Mouse (Mus musculus) lung, embryonic 15.5 days (tissue): ENCODE measurements at regions not wholly inside any gene's neighbourhood (a gene's known extent, or its start where the extent isn't known, plus 50 kb on each side); places are given as distances from the start of the nearest gene placed in this dataset.

ENCODE experiments used
- ATAC-seq: fragments of 200-750 bp; cut with Nextera tagmentation; 2 replicates; pipeline ENCODE4 v1.8.0; 2017; ENCODE audit warnings: moderate number of reproducible peaks, borderline replicate concordance; ENCODE audit not compliant: low FRiP score, low TSS enrichment; ENCODE audit errors: extremely low read depth
- H3K27ac ChIP-seq: fragments of 300-500 bp; sonication (generic); 2 replicates; pipeline ENCODE4 v1.5.1; 2015; ENCODE audit warnings: moderate library complexity, mild to moderate bottlenecking, inconsistent platforms
- H3K27me3 ChIP-seq: fragments of 300-500 bp; sonication (generic); 2 replicates; pipeline ENCODE4 v1.6.1; 2015; ENCODE audit warnings: inconsistent platforms
- H3K36me3 ChIP-seq: fragments of 300-500 bp; sonication (generic); 2 replicates; pipeline ENCODE4 v1.6.1; 2015; ENCODE audit warnings: inconsistent platforms
- H3K4me1 ChIP-seq: fragments of 300-500 bp; sonication (generic); 2 replicates; pipeline ENCODE4 v1.6.1; 2015; ENCODE audit warnings: inconsistent platforms
- H3K4me2 ChIP-seq: fragments of 300-500 bp; sonication (generic); 2 replicates; pipeline ENCODE4 v1.6.1; 2015; ENCODE audit warnings: inconsistent platforms, mild to moderate bottlenecking, moderate library complexity
- H3K4me3 ChIP-seq: fragments of 300-500 bp; sonication (generic); 2 replicates; pipeline ENCODE4 v1.5.1; 2015; ENCODE audit warnings: mild to moderate bottlenecking, inconsistent platforms
- H3K9ac ChIP-seq: fragments of 300-500 bp; sonication (generic); 2 replicates; pipeline ENCODE4 v1.6.1; 2015; ENCODE audit warnings: inconsistent platforms
- H3K9me3 ChIP-seq: fragments of 300-500 bp; sonication (generic); 2 replicates; pipeline ENCODE4 v1.6.1; 2016; ENCODE audit warnings: inconsistent platforms
- WGBS: fragments of 180-500 bp; shearing (Covaris S2); methylation state at CpG from one replicate; pipeline ENCODE4 v1.1.7; 2015; 5-methylcytosine and 5-hydroxymethylcytosine counted together

DNA sequence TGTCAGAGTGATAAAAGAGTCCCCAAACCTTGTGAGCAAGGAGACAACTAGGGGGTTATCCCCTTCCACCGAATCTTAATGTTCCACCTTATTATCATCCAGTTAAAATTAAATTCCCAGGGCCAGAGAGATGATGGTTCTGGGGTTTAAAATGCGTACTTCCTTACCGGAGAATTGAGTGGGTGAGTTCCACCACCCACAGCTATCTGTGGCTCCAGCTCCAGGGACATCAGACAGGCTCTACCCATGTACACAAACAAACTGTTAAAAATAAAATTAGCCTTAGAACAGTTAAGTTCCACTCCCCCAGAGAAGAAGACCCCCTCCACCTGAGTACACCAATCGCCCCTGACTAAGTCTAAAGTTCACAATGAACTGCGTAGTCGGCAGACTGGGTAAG, 52.0 kb upstream of the Mgat5 start:
- H3K4me2 ChIP-seq, result no peak overlapping the region
- H3K4me1 ChIP-seq, result no peaks in the 10 kb centered on the region
- no peak for ATAC-seq
- no peaks in the 10 kb centered on the region for H3K27me3 ChIP-seq
- no peak overlapping the region for H3K4me3 ChIP-seq
- no peak overlapping the region for H3K9ac ChIP-seq
- no peaks in the 10 kb centered on the region for H3K36me3 ChIP-seq
- 71% methylated on average over 6 of the region's 6 CpGs for WGBS
- no peaks in the 10 kb centered on the region for H3K9me3 ChIP-seq
- no peak overlapping the region for H3K27ac ChIP-seq

DNA sequence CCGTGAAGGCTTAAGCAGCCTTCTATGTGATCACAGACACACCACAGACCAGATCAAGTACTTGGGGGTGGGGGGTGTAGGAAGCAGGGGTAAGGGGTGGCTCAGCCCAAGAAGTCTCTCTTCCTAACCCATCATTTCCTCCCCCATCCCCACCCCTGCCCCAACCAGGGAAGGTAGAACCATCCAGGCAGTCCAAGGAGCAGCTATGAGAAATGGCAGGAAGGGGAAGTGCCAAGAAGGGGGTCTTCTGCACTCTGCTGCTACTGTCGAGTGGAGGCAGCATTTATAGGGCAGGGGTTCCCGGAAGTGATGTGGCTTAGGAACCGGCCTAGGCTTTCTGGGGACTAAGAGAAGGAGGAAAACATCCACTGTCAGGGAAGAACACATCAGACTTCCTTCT, 69.3 kb upstream of the Mgat5 start:
- whole genome bisulfite sequencing, result 71% methylated on average over 4 of the region's 4 CpGs
- ATAC-seq, result no peak
- Histone ChIP-seq H3K9ac (no peak overlapping the region), H3K4me2 (no peak overlapping the region), H3K4me1 (no peaks in the 10 kb centered on the region), H3K27me3 (no peaks in the 10 kb centered on the region), H3K9me3 (no peaks in the 10 kb centered on the region), H3K36me3 (no peaks in the 10 kb centered on the region), H3K27ac (no peak overlapping the region), H3K4me3 (no peak overlapping the region)

DNA sequence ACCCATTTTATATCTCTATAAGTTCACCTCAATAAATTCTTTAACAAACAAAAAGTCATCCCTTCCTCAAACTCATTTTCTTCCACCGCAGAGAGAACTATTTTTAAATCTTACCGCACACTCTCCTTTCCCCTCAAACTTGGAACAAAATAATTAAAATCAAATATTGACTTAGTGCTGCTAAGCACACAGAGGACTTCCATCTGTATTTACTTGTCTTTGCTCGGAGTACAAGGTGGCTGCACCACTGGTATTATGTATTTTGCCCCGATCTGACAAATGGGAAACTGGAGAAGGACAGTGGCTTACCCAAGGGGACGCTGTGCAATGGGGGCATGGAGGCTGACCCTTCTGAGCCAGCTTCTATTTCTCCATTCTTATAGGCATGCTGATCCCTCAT, 72.9 kb upstream of the Mgat5 start:
- no peak overlapping the region for H3K9ac ChIP-seq
- no peak overlapping the region for H3K27ac ChIP-seq
- no peaks in the 10 kb centered on the region for H3K27me3 ChIP-seq
- 52% methylated on average over 5 of the region's 5 CpGs for WGBS
- no peaks in the 10 kb centered on the region for H3K4me1 ChIP-seq
- no peaks in the 10 kb centered on the region for H3K9me3 ChIP-seq
- no peak for ATAC-seq
- H3K4me2 ChIP-seq, result no peak overlapping the region
- H3K4me3 ChIP-seq, result no peak overlapping the region
- H3K36me3 ChIP-seq, result no peaks in the 10 kb centered on the region

DNA sequence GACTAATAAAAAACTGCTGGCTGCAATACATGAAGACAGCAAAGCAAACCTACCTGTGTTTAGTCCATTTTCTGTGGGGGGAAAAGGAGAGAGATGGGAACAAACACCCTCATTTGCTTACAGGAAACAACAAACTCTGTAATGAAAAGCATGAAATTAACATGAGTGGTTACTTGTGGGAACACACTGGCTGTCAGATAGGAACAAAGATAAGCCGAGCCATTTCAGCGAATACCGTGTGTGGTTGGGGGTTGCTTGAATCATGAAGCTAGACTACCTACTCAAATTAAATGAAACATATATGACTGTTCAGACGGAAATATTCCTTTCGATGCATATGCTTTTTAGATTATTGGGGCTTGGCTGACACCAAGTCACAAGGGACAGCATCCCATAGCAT, 80.0 kb upstream of the Mgat5 start:
- Histone ChIP-seq H3K9ac (no peak overlapping the region), H3K27ac (no peak overlapping the region), H3K36me3 (no peaks in the 10 kb centered on the region), H3K4me2 (no peak overlapping the region), H3K4me1 (no peaks in the 10 kb centered on the region), H3K9me3 (no peaks in the 10 kb centered on the region), H3K27me3 (no peaks in the 10 kb centered on the region), H3K4me3 (no peak overlapping the region)
- 85% methylated on average over 5 of the region's 5 CpGs for WGBS
- ATAC-seq, result no peak

DNA sequence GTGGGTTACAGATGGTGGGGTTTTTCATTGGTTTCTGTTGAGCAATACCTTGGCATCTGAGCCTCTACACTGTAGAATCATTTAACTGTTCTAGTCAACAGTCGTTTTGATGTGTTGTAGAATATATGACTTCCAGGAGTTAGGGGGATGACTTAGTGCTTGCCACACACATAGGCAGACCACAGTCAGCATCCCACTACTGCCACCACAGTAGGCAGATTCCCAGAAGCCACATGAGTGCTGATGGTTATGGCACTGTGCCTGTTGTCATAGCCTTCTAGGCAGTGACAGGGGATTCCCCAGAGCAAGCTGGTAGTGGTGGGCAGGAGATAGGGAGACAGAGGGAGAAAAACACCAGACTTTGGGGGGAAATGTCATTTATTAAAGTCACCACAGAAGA, 86.8 kb upstream of the Mgat5 start:
- H3K27me3 ChIP-seq, result no peaks in the 10 kb centered on the region

DNA sequence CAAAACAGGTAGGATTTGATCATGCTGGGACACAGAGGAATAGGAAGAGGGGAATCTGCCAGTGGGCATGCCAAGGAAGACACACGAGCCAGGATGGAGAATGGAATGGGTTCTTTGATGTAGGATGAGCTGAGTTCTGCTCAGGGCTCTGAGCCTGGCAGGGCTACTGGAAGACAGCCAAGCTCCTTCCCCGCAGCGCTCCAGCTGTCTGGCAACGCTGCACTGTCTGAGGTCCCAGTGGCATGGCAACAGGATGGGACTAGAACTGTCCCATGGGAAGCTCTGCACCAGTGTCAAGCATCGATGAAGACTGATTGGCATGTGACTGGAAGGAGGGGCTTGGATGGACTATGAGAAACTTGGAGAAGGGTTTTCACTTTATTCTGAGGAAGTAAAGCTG, 97.3 kb upstream of the Mgat5 start:
- H3K4me1 ChIP-seq, result no peaks in the 10 kb centered on the region
- H3K36me3 ChIP-seq, result no peaks in the 10 kb centered on the region
- H3K9ac ChIP-seq, result no peak overlapping the region
- no peak for ATAC-seq
- no peaks in the 10 kb centered on the region for H3K27me3 ChIP-seq
- H3K4me3 ChIP-seq, result no peak overlapping the region
- H3K4me2 ChIP-seq, result no peak overlapping the region
- WGBS, result 51% methylated on average over 5 of the region's 5 CpGs
- no peaks in the 10 kb centered on the region for H3K9me3 ChIP-seq
- H3K27ac ChIP-seq, result no peak overlapping the region

More for the DNA sequence above, 86.8 kb upstream of the Mgat5 start:
- Histone ChIP-seq H3K9me3 (no peaks in the 10 kb centered on the region), H3K4me2 (no peak overlapping the region), H3K27ac (no peak overlapping the region), H3K4me3 (no peak overlapping the region), H3K9ac (no peak overlapping the region), H3K36me3 (no peaks in the 10 kb centered on the region), H3K4me1 (no peaks in the 10 kb centered on the region)
- WGBS, result 81% methylated on average over 1 of the region's 1 CpGs
- no peak for ATAC-seq

DNA sequence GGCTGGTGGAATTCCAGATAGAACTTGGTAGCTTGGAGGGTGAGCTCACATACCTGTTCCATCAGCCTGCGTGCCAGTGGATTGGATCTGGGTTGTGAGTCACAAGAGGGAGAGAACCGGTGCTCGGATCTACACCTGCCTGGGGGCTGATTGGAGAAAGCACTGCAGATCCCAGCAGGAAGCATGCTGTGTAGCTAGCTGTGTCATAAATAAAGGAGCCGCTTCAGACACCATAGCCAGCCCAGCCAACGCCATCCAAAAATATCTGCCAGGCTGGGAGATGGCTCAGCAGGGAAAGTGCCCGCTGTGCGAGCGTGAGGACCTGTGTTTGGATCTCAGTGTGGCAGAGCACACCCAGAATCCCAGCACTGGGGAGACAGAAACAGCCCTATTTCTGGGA, 99.0 kb upstream of the Mgat5 start:
- Histone ChIP-seq H3K4me2 (no peak overlapping the region), H3K36me3 (no peaks in the 10 kb centered on the region), H3K27me3 (no peaks in the 10 kb centered on the region), H3K9ac (no peak overlapping the region), H3K4me3 (no peak overlapping the region), H3K4me1 (no peaks in the 10 kb centered on the region), H3K27ac (no peak overlapping the region), H3K9me3 (no peaks in the 10 kb centered on the region; the same call in 1 of the 2 replicates)
- WGBS, result 83% methylated on average over 8 of the region's 8 CpGs
- no peak for ATAC-seq

DNA sequence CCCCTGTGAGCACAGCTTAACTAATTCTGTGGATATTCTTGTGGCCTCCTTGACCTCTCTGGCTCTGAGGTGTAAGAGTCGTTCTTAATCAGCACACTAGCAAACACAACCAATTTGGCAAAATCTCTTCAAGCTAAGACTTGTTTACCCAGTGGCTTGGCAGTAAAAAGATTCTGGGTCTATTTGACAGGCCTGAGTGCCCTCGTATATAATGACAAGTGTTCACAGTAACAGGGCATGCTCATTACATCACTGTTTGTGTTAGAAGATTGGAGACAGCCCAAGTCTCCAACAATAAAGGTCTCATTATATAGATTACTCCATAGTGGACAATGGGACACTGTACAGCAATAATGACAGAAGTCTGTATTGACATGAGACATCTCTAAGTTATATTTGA, 101.2 kb upstream of the Mgat5 start:
- H3K27me3 ChIP-seq, result no peaks in the 10 kb centered on the region
- no peak overlapping the region for H3K9ac ChIP-seq
- no peak overlapping the region for H3K27ac ChIP-seq
- no peak for ATAC-seq
- H3K9me3 ChIP-seq, result no peaks in the 10 kb centered on the region; the same call in 1 of the 2 replicates
- no peak overlapping the region for H3K4me2 ChIP-seq
- H3K36me3 ChIP-seq, result no peaks in the 10 kb centered on the region
- H3K4me3 ChIP-seq, result no peak overlapping the region
- H3K4me1 ChIP-seq, result no peaks in the 10 kb centered on the region
- WGBS, result 17% methylated on average over 2 of the region's 2 CpGs

DNA sequence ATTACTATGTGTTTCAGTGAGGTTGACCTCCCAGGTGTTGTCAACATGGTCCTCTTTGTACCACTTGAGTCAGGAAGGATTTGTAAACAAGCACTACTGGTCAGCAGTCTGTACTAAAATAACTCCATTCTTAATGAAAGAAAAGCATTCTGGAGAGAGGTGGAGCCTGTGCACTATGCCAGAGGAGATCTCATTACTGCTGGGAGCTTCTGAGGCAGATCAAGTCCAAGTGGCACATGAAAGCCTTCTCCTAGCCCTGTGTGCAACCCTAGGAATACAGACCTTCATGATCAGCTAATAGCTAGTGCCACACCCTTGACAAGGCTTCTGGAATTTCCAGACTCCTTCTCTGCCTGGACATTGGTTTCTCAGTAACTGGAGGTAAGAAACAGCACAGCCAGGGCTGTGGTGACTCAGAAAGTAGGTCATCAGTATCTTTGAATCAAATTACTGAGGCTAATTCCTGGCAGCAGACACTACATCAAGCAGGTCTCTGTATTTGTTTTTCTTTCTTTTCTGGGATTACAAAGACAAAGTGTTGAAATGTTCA, 105.9 kb upstream of the Mgat5 start:
- no peak overlapping the region for H3K4me3 ChIP-seq
- no peak overlapping the region for H3K27ac ChIP-seq
- no peaks in the 10 kb centered on the region for H3K36me3 ChIP-seq
- no peaks in the 10 kb centered on the region for H3K4me1 ChIP-seq
- H3K9me3 ChIP-seq, result no peaks in the 10 kb centered on the region; the same call in 1 of the 2 replicates
- no peak overlapping the region for H3K9ac ChIP-seq
- no peak for ATAC-seq
- H3K27me3 ChIP-seq, result no peaks in the 10 kb centered on the region
- H3K4me2 ChIP-seq, result no peak overlapping the region

DNA sequence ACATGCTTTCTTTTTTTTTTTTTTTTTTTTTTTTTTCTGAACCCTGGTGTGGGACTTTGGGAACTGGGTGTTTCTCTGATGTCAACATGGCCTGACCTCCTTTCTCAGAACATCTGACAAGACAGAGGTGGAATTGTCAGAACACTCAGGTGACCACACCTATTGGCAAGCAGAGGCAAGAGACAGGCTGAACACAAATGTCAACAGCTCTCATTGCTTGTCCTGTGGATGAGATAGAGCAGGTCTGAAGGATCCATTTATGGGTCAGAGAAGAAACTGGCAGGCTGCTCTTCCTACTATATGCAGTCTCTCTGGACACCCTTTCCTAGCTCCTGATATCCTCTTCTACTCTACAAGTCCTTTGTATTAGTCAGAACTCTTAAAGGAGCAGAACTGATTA, 117.2 kb upstream of the Mgat5 start:
- no peaks in the 10 kb centered on the region for H3K4me1 ChIP-seq
- ATAC-seq, result no peak
- no peak overlapping the region for H3K27ac ChIP-seq
- H3K9ac ChIP-seq, result no peak overlapping the region
- no peaks in the 10 kb centered on the region for H3K36me3 ChIP-seq
- H3K27me3 ChIP-seq, result no peaks in the 10 kb centered on the region
- no peak overlapping the region for H3K4me3 ChIP-seq
- H3K9me3 ChIP-seq, result no peaks in the 10 kb centered on the region
- H3K4me2 ChIP-seq, result no peak overlapping the region

DNA sequence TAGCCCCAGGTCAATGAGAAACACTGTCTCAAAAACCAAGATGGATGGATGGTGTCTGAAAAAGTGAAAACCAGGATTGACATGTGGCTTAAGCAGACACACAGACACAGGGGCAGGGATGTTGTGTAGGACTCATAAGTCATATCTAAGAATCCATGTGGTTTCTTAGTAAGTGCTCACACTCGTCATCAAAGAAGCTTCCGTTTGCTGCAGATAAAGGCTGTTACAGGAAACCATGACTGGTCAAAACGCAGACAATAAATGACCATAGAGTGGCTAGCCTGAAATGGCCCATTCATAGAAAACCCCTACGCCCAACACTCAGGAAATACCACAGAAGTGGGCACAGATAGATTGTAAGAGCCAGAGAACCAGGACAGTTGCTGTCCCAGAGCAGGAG, 118.8 kb upstream of the Mgat5 start:
- 67% methylated on average over 4 of the region's 4 CpGs for WGBS
- H3K27me3 ChIP-seq, result no peaks in the 10 kb centered on the region
- no peak overlapping the region for H3K4me3 ChIP-seq
- H3K27ac ChIP-seq, result no peak overlapping the region
- no peak overlapping the region for H3K9ac ChIP-seq
- no peaks in the 10 kb centered on the region for H3K9me3 ChIP-seq
- no peak overlapping the region for H3K4me2 ChIP-seq
- H3K36me3 ChIP-seq, result no peaks in the 10 kb centered on the region
- ATAC-seq, result no peak
- no peaks in the 10 kb centered on the region for H3K4me1 ChIP-seq

DNA sequence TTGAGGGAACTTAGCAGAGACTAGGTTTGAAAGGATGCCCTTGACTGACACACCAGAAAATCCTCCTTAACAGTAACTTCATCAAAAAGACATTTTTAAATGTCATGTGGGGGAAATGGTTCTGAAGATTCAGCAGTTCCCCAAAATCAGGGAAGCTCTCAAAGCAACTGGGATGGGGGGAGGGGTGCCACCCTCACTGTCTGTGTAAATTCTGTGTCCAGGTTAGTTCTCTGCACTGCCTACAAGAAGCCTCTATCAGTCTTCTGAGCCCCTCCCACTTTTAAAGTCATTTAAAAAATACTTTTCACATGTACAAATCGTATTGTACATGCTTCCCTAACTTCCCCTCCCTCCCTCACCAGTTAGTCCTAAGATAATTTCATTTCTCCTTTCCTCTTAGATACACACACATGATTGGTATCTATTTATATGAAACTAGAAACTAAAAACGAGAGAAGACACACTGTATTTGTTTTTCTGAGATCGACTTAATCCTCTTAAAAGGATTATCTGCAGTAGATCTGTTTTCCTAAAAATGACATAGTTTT, 121.0 kb upstream of the Mgat5 start:
- H3K4me1 ChIP-seq, result no peaks in the 10 kb centered on the region
- WGBS, result 39% methylated on average over 3 of the region's 3 CpGs
- ATAC-seq, result no peak
- no peaks in the 10 kb centered on the region for H3K36me3 ChIP-seq
- no peak overlapping the region for H3K4me2 ChIP-seq
- no peaks in the 10 kb centered on the region for H3K9me3 ChIP-seq
- no peak overlapping the region for H3K4me3 ChIP-seq
- no peak overlapping the region for H3K27ac ChIP-seq
- no peaks in the 10 kb centered on the region for H3K27me3 ChIP-seq
- H3K9ac ChIP-seq, result no peak overlapping the region

DNA sequence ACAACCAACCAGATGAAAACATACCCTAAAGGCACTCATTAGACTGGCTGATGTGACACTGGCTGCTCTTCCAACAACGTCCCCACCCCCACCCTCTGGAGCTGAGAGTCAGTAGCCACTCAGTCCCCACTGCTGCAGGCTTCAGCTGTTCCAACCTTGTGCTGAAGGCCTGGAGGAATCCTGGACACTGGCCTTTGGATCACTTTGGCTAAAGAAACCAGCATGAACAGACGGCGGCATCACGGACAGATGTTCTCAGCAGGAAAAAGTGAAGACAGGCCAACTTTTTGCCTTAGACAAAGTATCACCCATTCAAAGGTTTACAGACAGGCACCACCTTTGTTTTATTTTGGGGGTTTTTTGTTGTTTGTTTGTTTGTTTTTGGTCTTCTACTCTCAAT, 125.8 kb upstream of the Mgat5 start:
- H3K27ac ChIP-seq, result no peak overlapping the region
- H3K27me3 ChIP-seq, result no peaks in the 10 kb centered on the region
- no peak for ATAC-seq
- H3K4me2 ChIP-seq, result no peak overlapping the region
- no peaks in the 10 kb centered on the region for H3K4me1 ChIP-seq
- H3K4me3 ChIP-seq, result no peak overlapping the region
- H3K36me3 ChIP-seq, result no peaks in the 10 kb centered on the region
- WGBS, result 70% methylated on average over 4 of the region's 4 CpGs
- no peak overlapping the region for H3K9ac ChIP-seq
- H3K9me3 ChIP-seq, result no peaks in the 10 kb centered on the region
